Mouse (Mus musculus) T-cell, adult 2 months (primary cell): ENCODE measurements at regions not wholly inside any gene's neighbourhood (a gene's known extent, or its start where the extent isn't known, plus 50 kb on each side); places are given as distances from the start of the nearest gene placed in this dataset.

Source experiments
- DNase-seq: peaks from one replicate; pipeline ENCODE4 v3.0.0; 2022; ENCODE audit warnings: low spot score

GRCm38 (mm10) chr7:129814149-129814860 is 222.6 kb downstream of the Wdr11 start:
- DNase-seq, result no peak

- DNase-seq, result no peak
These were observed 227.2 kb downstream of the Wdr11 start for GRCm38 (mm10) chr7:129818833-129819232.

GRCm38 (mm10) chr7:129819651-129820050 is 228.0 kb downstream of the Wdr11 start:
- DNase-seq, result no peak

GRCm38 (mm10) chr7:129828970-129829369 is 237.3 kb downstream of the Wdr11 start:
- no peak for DNase-seq

- no peak for DNase-seq
These were observed 241.2 kb downstream of the Wdr11 start for GRCm38 (mm10) chr7:129832830-129833229.

- no peak for DNase-seq
These were observed 250.8 kb downstream of the Wdr11 start for GRCm38 (mm10) chr7:129842303-129843122.

GRCm38 (mm10) chr7:129847136-129847535 is 255.5 kb downstream of the Wdr11 start:
- no peak for DNase-seq

- DNase-seq, result no peak
These were observed 261.9 kb downstream of the Wdr11 start for GRCm38 (mm10) chr7:129853596-129853995.

- no peak for DNase-seq
These were observed 263.3 kb downstream of the Wdr11 start for GRCm38 (mm10) chr7:129854942-129855341.

- no peak for DNase-seq
These were observed 271.3 kb downstream of the Wdr11 start for GRCm38 (mm10) chr7:129862966-129863365.

- no peak for DNase-seq
These were observed 273.9 kb downstream of the Wdr11 start for GRCm38 (mm10) chr7:129865536-129865935.

- no peak for DNase-seq
These were observed 280.6 kb downstream of the Wdr11 start for GRCm38 (mm10) chr7:129872208-129872790.

- DNase-seq, result no peak
These were observed 284.7 kb downstream of the Wdr11 start for GRCm38 (mm10) chr7:129876202-129876851.

GRCm38 (mm10) chr7:129876852-129877223 is 285.2 kb downstream of the Wdr11 start:
- no peak for DNase-seq

GRCm38 (mm10) chr7:129896291-129896690 is 304.6 kb downstream of the Wdr11 start:
- no peak for DNase-seq

GRCm38 (mm10) chr7:129897511-129897910 is 305.8 kb downstream of the Wdr11 start:
- DNase-seq, result no peak

- DNase-seq, result no peak
These were observed 310.6 kb downstream of the Wdr11 start for GRCm38 (mm10) chr7:129902256-129902655.

GRCm38 (mm10) chr7:129903126-129903525 is 311.5 kb downstream of the Wdr11 start:
- DNase-seq, result no peak

- no peak for DNase-seq
These were observed 314.5 kb downstream of the Wdr11 start for GRCm38 (mm10) chr7:129906131-129906530.

- no peak for DNase-seq
These were observed 317.2 kb downstream of the Wdr11 start for GRCm38 (mm10) chr7:129908826-129909225.

- no peak for DNase-seq
These were observed 318.1 kb downstream of the Wdr11 start for GRCm38 (mm10) chr7:129909730-129910129.

GRCm38 (mm10) chr7:129910826-129911225 is 319.2 kb downstream of the Wdr11 start:
- DNase-seq, result no peak
